Mouse (Mus musculus) left cerebral cortex, postnatal 4 days (tissue): Measurements from ENCODE around the gene Pth. TPM values are rescaled to one million over a fixed set of nuclear protein-coding genes. Genes with fewer than 3 reads are reported as not detected.

Experiments
- DNase-seq: peaks from one replicate; pipeline ENCODE4 v3.0.0-alpha.2; 2022
- intact Hi-C: fragments of 180-260 bp; cut with DNase I; formaldehyde crosslinking; loops from one replicate; pipeline ENCODE4 v1.15.1; 2025
- total RNA-seq, 2 experiments: library from RNA; stranded (reverse); gene quantifications; 2 replicates each; pipeline ENCODE4 v1.2.3; 2021

The Pth gene
- not detected for total RNA-seq

GRCm38 (mm10) chr7:113388470-113388869, at the start of gene Pth:
TSS of gene Pth (minus strand) at chr7:113388570.
- intact Hi-C loops, result loop anchor here (5.0 kb wide), 1 partner anchor 209 kb away; no protein-coding TSS in a partner anchor

DNA sequence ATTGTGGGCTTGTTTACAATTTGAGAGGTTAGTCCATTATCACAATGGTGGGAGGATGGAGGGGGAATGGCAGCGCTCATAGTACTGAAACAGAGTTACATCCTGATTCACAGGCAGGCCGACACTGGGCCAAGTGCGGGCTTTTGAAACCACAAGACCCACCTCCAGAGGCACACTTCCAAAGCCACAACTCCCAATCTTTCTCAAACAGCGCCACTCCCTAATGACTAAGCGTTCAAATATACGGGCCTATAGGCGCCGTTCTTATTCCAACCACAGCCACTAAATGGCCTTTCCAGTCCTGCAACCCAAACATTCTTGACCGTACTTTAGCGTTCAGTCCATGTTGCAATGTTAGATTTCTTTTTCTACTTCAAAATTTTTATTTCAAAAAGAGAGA, 47.9 kb upstream of the Pth start:
- DNase-seq, result no peak
- intact Hi-C loops, result no loop called here

More at GRCm38 (mm10) chr7:113388470-113388869, at the start of gene Pth:
- no peak for DNase-seq

DNA sequence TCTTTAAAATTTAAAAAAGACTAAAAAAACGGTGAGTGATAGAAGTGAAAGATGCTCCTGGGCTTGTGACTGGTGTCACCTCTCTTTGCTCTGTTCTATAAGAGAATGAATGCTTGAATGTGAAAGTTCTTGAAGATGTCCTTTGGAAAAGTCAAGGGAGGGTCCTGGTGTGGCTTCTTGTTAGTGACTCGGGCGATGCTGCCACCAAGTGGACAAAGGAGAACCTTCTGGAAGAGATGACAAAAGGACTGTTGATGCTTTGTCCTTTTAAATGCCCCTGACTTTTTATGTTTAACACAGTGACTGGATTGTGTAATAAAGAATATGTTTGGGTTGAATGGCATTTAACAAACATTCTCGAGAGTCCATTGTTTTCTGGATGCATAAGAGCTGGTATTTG, 45.9 kb upstream of the Pth start:
- peak; percentile 62 for DNase-seq
- intact Hi-C loops, result no loop called here

DNA sequence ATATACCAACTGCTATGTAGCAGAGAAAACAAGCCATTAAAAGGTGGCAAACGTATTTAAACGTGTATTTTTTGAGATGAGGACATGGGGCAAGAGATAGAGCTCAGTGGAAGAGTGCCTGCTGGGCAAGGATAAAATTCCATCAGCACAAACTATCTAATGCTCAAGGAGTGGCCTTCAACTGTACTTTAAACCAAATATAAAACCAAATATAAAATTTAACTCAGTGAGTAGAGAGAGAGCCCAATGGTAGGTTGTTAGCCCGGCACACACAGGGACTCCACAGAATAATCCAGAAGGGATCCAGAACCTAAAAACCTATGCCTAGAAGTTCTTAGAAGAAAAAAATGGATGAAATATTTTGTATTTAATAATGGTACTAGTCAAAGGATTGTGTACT, 45.1 kb upstream of the Pth start:
- intact Hi-C loops, result no loop called here
- DNase-seq, result no peak

DNA sequence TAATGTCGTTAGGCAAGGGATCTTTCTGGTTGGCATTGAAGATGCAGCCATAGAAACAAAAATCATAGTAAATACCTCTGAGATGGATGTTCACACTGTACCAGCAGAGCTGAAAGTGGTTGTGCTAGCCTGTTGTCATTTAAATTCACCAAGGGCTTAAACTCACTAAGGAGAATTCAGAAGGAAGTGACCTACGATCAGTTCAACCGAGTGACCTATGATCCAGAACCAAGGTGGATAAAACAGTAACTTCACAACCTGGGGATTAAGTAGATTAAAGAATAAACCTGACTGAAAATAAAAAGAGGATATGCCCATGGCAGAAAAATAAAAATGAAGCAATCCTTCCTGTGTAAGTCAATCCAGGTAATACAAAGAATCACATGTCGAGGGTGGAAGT, 44.5 kb upstream of the Pth start:
- intact Hi-C loops, result no loop called here
- DNase-seq, result no peak

DNA sequence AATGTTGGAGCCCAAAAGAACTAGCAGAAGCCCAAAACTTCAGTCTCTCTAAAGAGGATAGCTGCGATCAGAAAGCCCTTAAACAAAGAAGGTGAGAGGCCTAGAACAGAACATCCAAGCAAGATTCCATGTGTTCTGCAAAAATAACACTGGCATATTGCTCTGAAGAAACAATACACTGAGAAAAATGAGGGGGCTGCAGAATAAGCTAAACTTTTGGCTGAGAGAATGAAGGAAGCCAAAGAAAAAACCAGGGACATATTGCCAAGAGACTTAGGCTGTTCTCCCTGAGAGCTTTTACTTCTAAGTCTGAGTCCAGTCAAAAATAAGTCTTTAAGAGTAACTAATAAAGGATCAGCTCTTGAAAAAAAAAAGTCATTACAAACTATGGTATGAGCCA, 32.4 kb upstream of the Pth start:
- intact Hi-C loops, result no loop called here
- DNase-seq, result no peak

DNA sequence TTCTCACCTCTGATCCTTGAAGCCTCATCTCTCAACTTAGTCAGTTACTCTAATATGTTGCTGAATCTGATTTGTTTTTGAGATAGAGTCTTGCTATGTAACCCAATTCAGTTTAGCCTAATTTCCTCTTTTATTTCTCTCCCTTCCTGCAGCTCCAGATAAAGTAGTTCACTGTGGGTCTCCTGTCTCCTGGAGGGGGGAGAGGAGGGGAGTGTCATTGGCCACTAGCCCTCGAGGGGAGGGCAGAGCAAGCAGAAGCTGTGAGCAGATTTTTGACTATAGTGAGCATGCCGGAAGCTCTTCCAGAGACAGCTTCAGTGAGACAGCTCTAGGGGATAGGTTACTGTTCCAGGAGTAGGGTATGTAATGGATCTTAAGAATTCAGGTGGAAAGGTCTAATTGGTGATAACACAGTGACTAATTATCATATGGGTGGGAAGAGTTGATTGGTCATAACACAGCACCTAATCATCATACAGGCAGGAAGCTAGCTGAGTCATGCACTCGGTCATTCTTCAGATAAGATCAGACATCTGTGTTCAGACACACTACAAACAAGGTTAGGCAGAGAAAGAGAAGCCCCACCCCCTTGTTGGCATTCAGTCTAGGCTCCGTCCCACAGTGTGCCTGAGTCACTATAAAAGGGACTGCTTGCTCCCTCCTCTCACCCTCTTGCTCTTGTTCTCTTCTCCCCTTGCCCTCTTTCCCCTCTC, 30.9 kb upstream of the Pth start:
- intact Hi-C loops, result no loop called here
- no peak for DNase-seq

DNA sequence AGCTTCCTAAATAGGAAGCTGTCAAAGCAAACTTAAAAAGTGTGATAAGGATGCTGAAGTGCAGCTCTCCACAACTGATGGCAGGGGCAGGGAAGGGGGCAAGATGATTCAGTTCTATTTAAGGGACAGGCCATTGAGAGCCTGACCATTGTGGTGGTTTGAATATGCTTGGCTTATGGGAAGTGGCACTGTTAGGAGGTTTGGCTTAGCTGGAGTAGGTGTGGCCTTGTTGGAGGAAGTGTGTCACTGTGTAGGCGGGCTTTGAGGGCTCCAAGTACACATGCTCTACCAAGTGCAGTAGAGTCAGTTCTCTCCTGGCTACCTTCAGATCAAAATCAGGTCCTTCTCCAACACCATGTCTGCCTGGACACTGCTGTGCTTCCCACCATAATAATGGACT, 28.2 kb upstream of the Pth start:
- intact Hi-C loops, result no loop called here
- no peak for DNase-seq

DNA sequence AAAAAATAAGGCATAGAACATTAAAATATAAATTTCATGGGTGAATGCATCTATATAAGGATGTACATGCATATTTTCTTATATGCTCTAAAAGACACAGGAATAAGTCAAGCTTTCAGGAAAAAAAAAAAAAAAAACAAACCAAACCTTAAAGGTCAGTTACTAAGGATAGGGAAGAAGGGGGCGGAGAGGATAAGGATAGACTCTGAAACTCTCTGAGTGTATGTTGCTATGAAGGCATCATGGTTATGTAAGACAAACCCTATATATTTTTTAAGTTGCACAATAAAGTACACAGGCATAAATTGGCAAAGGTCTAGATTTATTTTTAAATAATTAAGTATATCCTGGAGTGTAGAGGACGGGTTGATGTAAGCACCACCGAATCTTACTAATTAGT, 26.9 kb upstream of the Pth start:
- intact Hi-C loops, result no loop called here
- DNase-seq, result no peak

- intact Hi-C loops, result no loop called here
- DNase-seq, result no peak
Measured at GRCm38 (mm10) chr7:113408712-113409111, 20.3 kb upstream of the Pth start.

GRCm38 (mm10) chr7:113398083-113398482, 9.7 kb upstream of the Pth start:
- DNase-seq, result no peak
- intact Hi-C loops, result no loop called here

DNA sequence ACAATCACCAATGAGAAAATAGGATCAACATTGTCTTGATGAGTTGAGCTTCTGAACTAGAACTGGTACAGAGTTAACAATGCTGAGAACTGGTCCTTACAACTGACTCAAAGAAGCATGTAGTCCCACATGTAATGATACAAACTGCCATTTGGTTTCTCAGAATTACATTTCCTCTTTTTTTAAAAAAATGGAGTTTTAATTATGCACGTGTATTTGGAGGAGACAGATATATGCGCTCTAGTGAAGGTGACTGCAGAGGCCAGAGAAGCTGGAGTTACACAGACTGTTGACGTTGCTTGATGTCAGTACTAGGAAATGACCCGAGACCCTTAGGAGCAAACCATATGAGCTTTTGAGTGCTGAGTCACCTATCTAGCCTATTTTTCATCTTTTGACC, 8.3 kb upstream of the Pth start:
- no peak for DNase-seq
- intact Hi-C loops, result no loop called here

- DNase-seq, result no peak
- intact Hi-C loops, result no loop called here
Measured at GRCm38 (mm10) chr7:113391619-113392018, 3.2 kb upstream of the Pth start.

DNA sequence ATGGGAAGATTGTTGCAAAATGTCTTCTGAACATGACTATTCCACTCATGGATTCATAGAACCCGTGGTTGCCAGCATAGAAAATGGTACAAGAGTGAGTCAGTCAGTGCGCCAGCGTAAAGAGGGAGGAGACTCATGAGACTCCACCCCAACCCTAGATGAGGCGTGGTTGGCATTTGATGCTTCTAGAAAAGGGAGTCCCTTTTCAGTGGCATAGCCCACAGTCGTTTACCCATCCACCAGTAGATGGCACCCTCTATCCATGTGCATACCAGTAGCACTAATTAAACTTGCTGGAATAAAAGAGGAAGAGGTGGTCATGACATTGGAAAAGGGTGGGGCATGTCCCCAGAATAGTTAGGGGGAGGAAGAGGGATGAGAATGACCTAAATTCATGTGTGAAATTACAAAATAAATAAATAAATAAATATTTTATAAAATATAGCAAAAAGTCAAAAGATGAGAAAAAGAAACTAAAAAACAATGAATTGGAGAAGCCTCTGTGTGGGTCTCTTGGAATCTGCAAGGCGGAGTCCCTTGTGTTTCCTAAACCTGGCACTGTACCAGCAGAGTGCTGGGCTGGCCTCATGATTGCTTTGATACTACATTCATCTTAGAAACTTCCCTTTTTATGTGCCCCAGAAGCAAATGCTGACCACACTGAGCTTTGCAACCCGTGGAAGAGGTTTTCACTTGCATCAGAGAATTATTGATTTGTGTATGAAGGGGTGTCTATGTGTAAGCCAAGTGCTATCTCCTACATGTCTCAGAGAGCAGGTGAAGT, 10.3 kb downstream of the Pth start:
- intact Hi-C loops, result loop anchor here (2.0 to 10.0 kb wide), 3 partner anchors 214 to 837 kb away; no protein-coding TSS in a partner anchor

GRCm38 (mm10) chr7:113372682-113373081, 15.7 kb downstream of the Pth start:
- intact Hi-C loops, result loop anchor here (10.0 kb wide), 1 partner anchor 842 kb away; no protein-coding TSS in a partner anchor
- DNase-seq, result no peak

More for the DNA sequence above, 10.3 kb downstream of the Pth start:
- DNase-seq, result peak; percentile 80

DNA sequence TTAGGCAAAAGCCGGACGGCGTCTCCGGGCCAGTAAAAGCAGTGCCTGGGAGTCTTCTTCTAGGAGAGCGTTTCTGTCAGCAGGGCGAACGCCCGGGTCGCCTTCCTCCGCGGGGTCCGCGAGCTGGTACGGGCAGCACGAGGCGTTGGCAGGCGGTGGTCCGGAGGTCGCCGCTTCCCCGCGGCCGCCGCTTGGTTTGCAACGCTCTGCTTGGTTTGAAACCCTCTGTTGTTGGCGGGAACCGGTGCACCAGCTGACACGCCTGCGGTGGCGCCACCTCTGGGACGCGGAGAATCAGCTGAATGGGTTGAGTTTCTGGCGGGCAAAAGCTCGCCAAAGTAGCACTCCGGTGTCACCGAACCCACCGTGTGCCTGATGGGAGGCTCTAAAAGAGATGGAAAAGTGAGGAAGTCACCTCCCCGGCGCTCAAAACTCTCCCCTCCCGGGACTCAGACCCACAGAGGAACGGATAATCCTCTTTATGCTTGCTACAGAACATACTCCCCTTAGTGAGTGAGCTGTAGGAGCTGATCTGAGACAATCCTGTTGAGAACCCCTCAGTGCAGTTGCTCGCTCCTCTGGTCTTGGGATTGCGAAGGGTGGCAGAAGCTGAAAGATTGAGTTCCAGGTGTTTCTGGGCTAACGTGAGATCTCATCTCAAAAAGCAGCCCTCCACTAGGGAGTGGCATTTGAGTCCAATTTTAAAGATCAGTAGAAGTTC, 18.6 kb downstream of the Pth start:
- peak; percentile 72 for DNase-seq
- intact Hi-C loops, result loop anchor here (10.0 kb wide), 1 partner anchor 845 kb away; no protein-coding TSS in a partner anchor

GRCm38 (mm10) chr7:113368746-113369619, 19.4 kb downstream of the Pth start, which contains the start of gene Btbd10:
TSS of gene Btbd10 (minus strand) at chr7:113369392.
- intact Hi-C loops, result no loop called here
- DNase-seq, result peak; percentile 98

- DNase-seq, result no peak
- intact Hi-C loops, result no loop called here
Measured at GRCm38 (mm10) chr7:113367440-113367839, 20.9 kb downstream of the Pth start.

- no peak for DNase-seq
- intact Hi-C loops, result no loop called here
Measured at GRCm38 (mm10) chr7:113349089-113349488, 39.3 kb downstream of the Pth start.

- no peak for DNase-seq
- intact Hi-C loops, result no loop called here
Measured at GRCm38 (mm10) chr7:113347694-113348093, 40.7 kb downstream of the Pth start.
